Mouse (Mus musculus) fibroblast of lung, adult 2 months (primary cell): ENCODE results near the gene Tfap2e.
A peak's percentile ranks its signal among the peaks of the same experiment; 100 is the strongest.

ENCODE experiments used
- DNase-seq: peaks from one replicate; pipeline ENCODE4 v3.0.0-alpha.2; 2011; ENCODE audit warnings: low read depth

Gene Tfap2e

GRCm38 (mm10) chr4:126736001-126736414 lies at the start of gene Tfap2e:
TSS of gene Tfap2e (minus strand) at chr4:126736240.
- no peak for DNase-seq

- DNase-seq, result no peak
Measured at GRCm38 (mm10) chr4:126782996-126783395, 47.0 kb upstream of the Tfap2e start.

GRCm38 (mm10) chr4:126782512-126782911 lies 46.5 kb upstream of the Tfap2e start:
- no peak for DNase-seq

- DNase-seq, result no peak
Measured at GRCm38 (mm10) chr4:126781871-126782270, 45.8 kb upstream of the Tfap2e start.

GRCm38 (mm10) chr4:126779826-126780775 lies 44.1 kb upstream of the Tfap2e start:
- DNase-seq, result no peak

- no peak for DNase-seq
Measured at GRCm38 (mm10) chr4:126779148-126779581, 43.1 kb upstream of the Tfap2e start.

GRCm38 (mm10) chr4:126775182-126775581 lies 39.1 kb upstream of the Tfap2e start:
- no peak for DNase-seq

GRCm38 (mm10) chr4:126773871-126774270 lies 37.8 kb upstream of the Tfap2e start:
- DNase-seq, result no peak

GRCm38 (mm10) chr4:126770831-126771230 lies 34.8 kb upstream of the Tfap2e start:
- DNase-seq, result no peak

GRCm38 (mm10) chr4:126769800-126770563 lies 33.9 kb upstream of the Tfap2e start:
- no peak for DNase-seq

GRCm38 (mm10) chr4:126763483-126763882 lies 27.4 kb upstream of the Tfap2e start:
- DNase-seq, result no peak

- DNase-seq, result no peak
Measured at GRCm38 (mm10) chr4:126762586-126763359, 26.7 kb upstream of the Tfap2e start.

GRCm38 (mm10) chr4:126759435-126759834 lies 23.4 kb upstream of the Tfap2e start:
- DNase-seq, result no peak

GRCm38 (mm10) chr4:126758299-126758698 lies 22.3 kb upstream of the Tfap2e start:
- DNase-seq, result no peak

GRCm38 (mm10) chr4:126756766-126757165 lies 20.7 kb upstream of the Tfap2e start:
- no peak for DNase-seq

- DNase-seq, result no peak
Measured at GRCm38 (mm10) chr4:126754736-126755374, 18.8 kb upstream of the Tfap2e start.

GRCm38 (mm10) chr4:126754231-126754611 lies 18.2 kb upstream of the Tfap2e start:
- no peak for DNase-seq

- peak; percentile 91 for DNase-seq
Measured at GRCm38 (mm10) chr4:126753268-126754230, 17.5 kb upstream of the Tfap2e start, which contains the start of the genes Ncdn and AU040320. TSS of gene Ncdn (minus strand) at chr4:126753438. TSS of gene AU040320 (plus strand) at chr4:126753544.

GRCm38 (mm10) chr4:126752608-126753141 lies 16.6 kb upstream of the Tfap2e start:
- no peak for DNase-seq
